Mouse (Mus musculus) liver, embryonic 14.5 days (tissue): ENCODE measurements at regions not wholly inside any gene's neighbourhood (a gene's known extent, or its start where the extent isn't known, plus 50 kb on each side); places are given as distances from the start of the nearest gene placed in this dataset.

Source experiments
- CTCF ChIP-seq: IDR thresholded peaks from 2 replicates; pipeline ENCODE4 v1.5.1; 2016; ENCODE audit warnings: antibody characterized with exemption, low read depth, control low read depth
- EP300 ChIP-seq: IDR thresholded peaks from 2 replicates; pipeline ENCODE4 v1.6.1; 2016; ENCODE audit warnings: antibody characterized with exemption, low read depth

GRCm38 (mm10) chr9:46476516-46476915 lies 156.7 kb upstream of the 4931429L15Rik start:
- TF ChIP-seq EP300 (no peak), CTCF (no peak)
